Mouse (Mus musculus): ENCODE results near the gene Hmox2. TPM values are rescaled to one million over a fixed set of nuclear protein-coding genes. Genes with fewer than 3 reads are reported as not detected.
"Not testable (repeated sequence)": the region's sequence is repeated elsewhere in the genome, so short reads cannot be mapped to it uniquely, and the experiment has no call there.

Hmox2 gene
- polyA plus RNA-seq, 1 experiment from 2014 or later = 81.0 TPM

DNA sequence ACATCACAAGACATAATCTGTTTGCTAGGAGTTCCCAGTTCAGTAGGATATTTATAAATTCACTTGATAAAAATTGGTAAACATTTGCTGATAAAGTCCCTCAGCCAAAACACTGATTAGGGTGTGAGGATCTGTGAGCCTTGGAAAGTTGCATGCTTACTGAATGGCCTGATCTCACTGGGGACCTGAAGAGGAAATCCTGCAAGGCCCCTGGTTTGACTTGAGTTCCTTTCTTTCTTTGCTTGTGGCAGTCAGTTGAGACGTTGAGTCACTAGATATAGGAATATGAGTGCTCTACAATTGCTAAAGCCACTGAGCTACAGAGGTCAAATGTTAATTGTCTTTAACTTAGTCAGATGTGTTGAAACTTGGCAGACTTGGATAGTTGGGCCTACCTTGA, 1.8 kb downstream of the Hmox2 start:
- H3K9me3 ChIP-seq = no peaks in the 10 kb centered on the region
- no peak for ATAC-seq (ENCODE audit: low FRiP score, low read depth)

DNA sequence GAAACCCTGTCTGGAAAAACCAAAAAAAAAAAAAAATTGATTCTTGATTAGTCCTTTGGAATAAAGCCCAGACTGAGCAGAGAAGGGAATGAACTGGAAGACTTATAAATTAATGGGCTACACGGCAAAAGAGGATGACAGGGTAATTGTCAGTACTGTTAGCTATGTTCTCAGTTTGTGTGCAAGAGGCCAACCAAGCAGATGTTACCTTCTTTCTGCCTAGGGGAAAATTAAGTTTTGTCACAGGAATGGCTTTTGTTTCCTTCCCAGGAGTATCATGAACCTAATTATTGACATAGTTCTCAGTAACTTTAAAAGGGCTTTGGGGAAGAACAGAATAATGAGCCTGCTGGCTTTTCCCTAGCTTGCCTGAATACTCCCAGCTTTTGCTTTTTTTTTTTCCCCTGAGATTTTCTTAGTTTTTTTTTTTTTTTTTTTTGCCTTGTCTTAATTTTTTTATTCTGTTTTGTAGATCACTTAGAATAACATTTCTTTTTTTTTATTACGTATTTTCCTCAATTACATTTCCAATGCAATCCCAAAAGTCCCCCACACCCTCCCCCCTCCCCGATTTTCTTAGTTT, 4.7 kb downstream of the Hmox2 start:
- no peaks in the 10 kb centered on the region for H3K36me3 ChIP-seq
- H3K9me3 ChIP-seq = no peaks in the 10 kb centered on the region
- 90% methylated on average over 3 of the region's 3 CpGs for WGBS
- no peak overlapping the region for H3K4me3 ChIP-seq
- H3K27me3 ChIP-seq = no peaks in the 10 kb centered on the region
- H3K4me2 ChIP-seq (replicated peaks) = no peak overlapping the region
- H3K9ac ChIP-seq (replicated peaks) = no peak overlapping the region
- peaks cover 9% of the 10 kb centered on the region; the same call in 1 of the 2 replicates for H3K4me1 ChIP-seq
- no peak for ATAC-seq (ENCODE audit: low FRiP score, low read depth)
- H3K27ac ChIP-seq (replicated peaks) = no peak overlapping the region

More for the DNA sequence above, 1.8 kb downstream of the Hmox2 start:
- Histone ChIP-seq H3K36me3 (no peaks in the 10 kb centered on the region), H3K4me2 (replicated peaks) (no peak overlapping the region), H3K27ac (replicated peaks) (no peak overlapping the region), H3K9ac (replicated peaks) (no peak overlapping the region), H3K27me3 (no peaks in the 10 kb centered on the region), H3K4me1 (peaks cover 9% of the 10 kb centered on the region; the same call in 1 of the 2 replicates), H3K4me3 (no peak overlapping the region)
- WGBS = 75% methylated on average over 1 of the region's 1 CpGs

DNA sequence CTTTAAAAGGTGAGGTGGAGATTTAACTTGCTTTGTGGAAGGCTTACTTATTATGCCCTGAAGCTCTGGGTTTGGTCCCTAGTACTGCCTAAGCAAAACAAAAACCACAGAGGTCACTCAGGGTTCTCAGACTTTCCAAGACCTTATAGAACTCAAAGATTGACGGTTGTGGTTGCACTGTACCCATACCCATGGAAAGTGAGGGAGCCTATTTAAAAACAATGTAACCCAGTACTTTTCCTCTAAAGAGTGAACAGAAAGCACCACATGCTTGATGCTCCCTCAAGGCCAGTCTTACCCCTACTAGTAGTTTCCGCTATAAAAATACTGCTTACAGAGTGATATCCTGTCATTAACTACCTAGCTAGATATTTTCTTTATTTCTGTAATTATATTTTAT, 10.1 kb downstream of the Hmox2 start:
- H3K9ac ChIP-seq (replicated peaks) = no peak overlapping the region
- H3K27ac ChIP-seq (replicated peaks) = no peak overlapping the region
- no peaks in the 10 kb centered on the region for H3K27me3 ChIP-seq
- H3K4me1 ChIP-seq = no peaks in the 10 kb centered on the region
- H3K4me2 ChIP-seq (replicated peaks) = no peak overlapping the region
- H3K36me3 ChIP-seq = no peaks in the 10 kb centered on the region
- 89% methylated on average over 2 of the region's 2 CpGs for WGBS
- ATAC-seq (ENCODE audit: low FRiP score, low read depth) = no peak
- no peaks in the 10 kb centered on the region for H3K9me3 ChIP-seq
- H3K4me3 ChIP-seq = no peak overlapping the region

DNA sequence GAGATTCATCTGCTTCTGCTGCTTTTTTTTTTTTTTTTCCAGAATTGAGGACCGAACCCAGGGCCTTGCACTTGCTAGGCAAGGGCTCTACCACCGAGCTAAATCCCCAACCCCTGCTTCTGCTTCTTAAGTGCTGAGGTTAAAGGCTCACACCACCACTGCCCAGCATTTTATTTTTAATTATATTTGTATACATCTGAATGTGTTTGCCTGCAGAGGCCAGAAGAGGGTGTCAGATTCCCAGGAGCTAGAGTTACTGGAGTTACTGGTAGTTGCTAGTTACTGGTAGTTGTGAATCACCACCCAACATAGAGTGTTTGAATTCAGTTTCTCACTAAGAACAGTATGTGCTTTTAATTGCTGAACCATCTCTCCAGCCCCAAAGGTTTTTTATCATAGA, 13.8 kb downstream of the Hmox2 start:
- Histone ChIP-seq H3K9me3 (no peaks in the 10 kb centered on the region), H3K4me3 (no peak overlapping the region), H3K4me1 (no peaks in the 10 kb centered on the region), H3K9ac (replicated peaks) (no peak overlapping the region), H3K27me3 (no peaks in the 10 kb centered on the region), H3K36me3 (0 out of 2 replicates have a peak, but pooled peaks cover 6% of the 10 kb centered on the region), H3K27ac (replicated peaks) (no peak overlapping the region), H3K4me2 (replicated peaks) (no peak overlapping the region)
- no peak for ATAC-seq (ENCODE audit: low FRiP score, low read depth)
- 83% methylated on average over 2 of the region's 2 CpGs for WGBS

DNA sequence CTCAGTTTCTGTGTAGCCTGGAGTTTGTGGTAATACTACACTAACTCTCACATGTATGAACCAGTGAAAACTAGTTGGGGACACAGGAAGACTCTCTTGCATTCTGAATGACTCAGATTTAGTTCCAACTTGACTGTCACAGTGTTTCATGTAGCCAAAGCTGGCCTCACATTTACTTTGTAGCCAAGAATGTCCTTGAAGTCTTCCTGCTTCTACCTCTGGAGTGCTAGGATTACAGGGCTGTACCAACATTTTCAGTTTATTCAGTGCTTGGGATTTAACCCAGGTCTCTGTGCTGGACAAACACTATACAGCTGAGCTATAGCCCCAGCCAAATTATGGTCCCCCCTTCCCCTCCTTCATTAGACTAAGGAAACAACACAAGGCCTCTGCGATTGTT, 16.0 kb downstream of the Hmox2 start:
- Histone ChIP-seq H3K36me3 (0 out of 2 replicates have a peak, but pooled peaks cover 6% of the 10 kb centered on the region), H3K4me3 (no peak overlapping the region), H3K27ac (replicated peaks) (no peak overlapping the region), H3K9ac (replicated peaks) (no peak overlapping the region), H3K4me2 (replicated peaks) (no peak overlapping the region), H3K27me3 (no peaks in the 10 kb centered on the region), H3K4me1 (no peaks in the 10 kb centered on the region), H3K9me3 (no peaks in the 10 kb centered on the region)
- no peak for ATAC-seq (ENCODE audit: low FRiP score, low read depth)
- WGBS = 97% methylated on average over 1 of the region's 1 CpGs

DNA sequence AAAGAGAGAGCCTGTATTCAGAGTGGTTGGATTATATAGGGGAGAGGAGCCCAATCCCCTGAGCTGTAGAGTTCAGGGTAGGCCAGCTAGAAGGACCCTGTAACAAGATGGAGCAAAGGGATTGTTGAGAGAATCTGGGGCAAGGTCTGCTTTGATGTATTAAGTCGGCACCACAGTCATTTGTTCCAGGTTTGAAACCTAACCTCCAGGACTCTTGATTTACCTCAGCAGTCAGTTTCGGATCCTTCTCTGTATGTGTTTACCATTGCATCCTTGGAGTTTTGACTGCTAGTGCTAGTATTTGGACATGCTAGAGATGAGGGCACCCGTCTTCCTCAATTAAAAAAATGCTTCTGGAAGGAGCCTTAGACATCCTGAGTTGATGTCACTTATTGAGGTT, 26.0 kb downstream of the Hmox2 start:
- H3K4me3 ChIP-seq = no peak overlapping the region
- H3K4me1 ChIP-seq = no peaks in the 10 kb centered on the region
- no peak for ATAC-seq (ENCODE audit: low FRiP score, low read depth)
- no peaks in the 10 kb centered on the region for H3K9me3 ChIP-seq
- no peak overlapping the region for H3K9ac ChIP-seq (replicated peaks)
- H3K4me2 ChIP-seq (replicated peaks) = no peak overlapping the region
- H3K36me3 ChIP-seq = no peaks in the 10 kb centered on the region
- no peak overlapping the region for H3K27ac ChIP-seq (replicated peaks)
- no peaks in the 10 kb centered on the region for H3K27me3 ChIP-seq
- WGBS = 98% methylated on average over 3 of the region's 3 CpGs

DNA sequence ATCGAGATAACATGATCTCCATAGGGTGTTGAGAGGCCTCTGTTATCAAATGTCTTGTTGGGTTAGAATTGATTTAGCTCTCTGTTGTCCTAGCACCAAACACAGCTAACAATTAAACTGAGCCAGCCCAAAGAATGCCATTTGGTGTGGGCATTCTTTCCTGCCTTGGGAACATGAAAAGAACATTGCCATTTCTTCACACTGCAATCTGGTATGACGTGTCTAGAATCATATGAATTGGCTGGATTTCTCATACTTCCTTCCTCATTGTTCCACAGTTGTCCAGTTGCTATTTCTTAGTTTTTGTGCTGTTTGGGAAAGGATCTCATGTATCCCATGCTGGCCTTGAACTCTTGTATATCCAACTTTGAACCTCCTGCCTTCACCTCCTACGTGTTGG, 27.9 kb downstream of the Hmox2 start:
- Histone ChIP-seq H3K27ac (replicated peaks) (no peak overlapping the region), H3K9ac (replicated peaks) (no peak overlapping the region), H3K4me1 (no peaks in the 10 kb centered on the region), H3K4me2 (replicated peaks) (no peak overlapping the region), H3K36me3 (no peaks in the 10 kb centered on the region), H3K4me3 (no peak overlapping the region), H3K9me3 (no peaks in the 10 kb centered on the region), H3K27me3 (no peaks in the 10 kb centered on the region)
- no peak for ATAC-seq (ENCODE audit: low FRiP score, low read depth)
- 93% methylated on average over 3 of the region's 3 CpGs for WGBS

DNA sequence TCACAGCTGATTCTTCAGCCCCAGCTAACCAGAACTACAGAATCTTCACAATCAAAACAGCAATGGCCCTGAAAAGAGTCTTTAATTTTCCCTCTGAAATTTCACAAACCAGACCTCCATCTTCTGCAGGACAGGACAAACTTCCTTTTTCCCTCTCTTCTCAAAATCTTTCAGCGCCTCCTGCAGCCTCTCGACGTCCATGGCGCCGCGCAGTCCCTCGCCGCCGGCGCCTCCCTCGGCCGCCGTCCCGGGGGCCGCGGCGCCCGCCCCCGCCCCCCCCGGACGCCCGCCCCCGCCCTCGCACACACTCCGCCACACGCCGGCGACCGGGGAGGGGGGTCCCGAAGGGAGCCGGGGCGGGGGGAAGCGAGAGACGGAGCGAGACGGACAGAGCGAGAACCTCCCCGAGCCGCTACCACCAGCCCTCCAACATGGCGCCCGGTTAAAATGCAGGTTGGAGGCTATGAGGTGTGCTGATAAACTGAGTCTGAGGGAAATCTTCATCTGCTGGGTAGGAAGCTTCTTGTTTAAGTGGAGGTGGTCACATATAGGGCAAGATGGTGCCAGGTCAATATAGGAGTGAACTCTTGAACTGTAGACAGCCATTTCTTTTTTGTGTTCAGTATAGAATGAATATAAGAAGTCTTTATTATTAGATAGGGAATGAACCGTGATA, 30.6 kb downstream of the Hmox2 start:
- not testable (repeated sequence) for H3K36me3 ChIP-seq, H3K4me1 ChIP-seq, H3K9me3 ChIP-seq, H3K27me3 ChIP-seq
- peak overlapping the region; percentile 51; the same call in 1 of the 2 replicates for H3K9ac ChIP-seq (replicated peaks)
- WGBS = 5% methylated on average over 41 of the region's 42 CpGs
- ATAC-seq (ENCODE audit: low FRiP score, low read depth) = peak; percentile 83; the same call in 1 of the 2 replicates
- H3K27ac ChIP-seq (replicated peaks) = peak overlapping the region; percentile 56
- H3K4me2 ChIP-seq (replicated peaks) = peak overlapping the region; percentile 48
- peak overlapping the region; percentile 43 for H3K4me3 ChIP-seq

DNA sequence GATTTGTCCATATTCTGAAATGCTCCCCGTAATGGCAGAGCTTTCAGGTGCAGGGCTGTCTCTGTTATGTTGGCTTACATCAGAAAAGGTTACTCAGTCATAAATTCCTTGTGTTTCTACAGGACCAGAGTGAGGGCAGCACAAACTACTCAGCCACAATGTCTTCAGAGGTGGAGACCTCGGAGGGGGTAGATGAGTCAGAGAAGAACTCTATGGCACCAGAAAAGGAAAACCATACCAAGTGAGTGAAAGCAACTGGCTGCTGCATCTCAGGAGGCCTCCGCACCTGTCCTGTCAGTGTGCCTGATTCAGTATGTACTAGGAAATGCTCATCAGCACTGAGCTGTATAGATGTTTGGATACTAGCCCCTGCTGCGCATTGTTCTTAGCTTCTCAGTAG, 36.3 kb downstream of the Hmox2 start:
- no peak overlapping the region for H3K4me3 ChIP-seq
- H3K9me3 ChIP-seq = no peaks in the 10 kb centered on the region
- H3K27ac ChIP-seq (replicated peaks) = no peak overlapping the region
- H3K4me2 ChIP-seq (replicated peaks) = no peak overlapping the region
- no peak for ATAC-seq (ENCODE audit: low FRiP score, low read depth)
- peaks cover 35% of the 10 kb centered on the region for H3K36me3 ChIP-seq
- no peaks in the 10 kb centered on the region for H3K4me1 ChIP-seq
- WGBS = 94% methylated on average over 4 of the region's 4 CpGs
- 0 out of 2 replicates have a peak overlapping the region, but pooled peaks have one; percentile 5 for H3K9ac ChIP-seq (replicated peaks)
- H3K27me3 ChIP-seq = no peaks in the 10 kb centered on the region

DNA sequence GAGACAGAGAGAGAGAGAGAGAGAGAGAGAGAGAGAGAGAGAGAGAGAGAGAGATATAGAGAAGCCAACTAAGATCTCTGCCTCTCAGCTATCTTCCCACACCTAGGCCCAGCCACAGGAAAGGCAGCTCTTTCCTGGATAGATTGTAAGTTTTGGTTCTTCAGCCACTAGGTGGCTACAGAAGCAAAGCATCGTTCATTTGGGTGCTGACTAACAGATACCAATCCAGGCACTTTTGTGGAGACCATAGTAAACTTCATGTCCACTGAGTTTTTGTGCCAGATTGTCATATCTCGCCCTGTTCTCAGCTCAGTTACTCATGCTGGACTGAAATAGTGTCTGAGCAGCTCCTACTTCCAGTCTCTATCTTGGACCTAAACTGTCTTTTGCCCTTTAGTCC, 37.1 kb downstream of the Hmox2 start:
- no peaks in the 10 kb centered on the region for H3K4me1 ChIP-seq
- no peak overlapping the region for H3K4me3 ChIP-seq
- H3K9me3 ChIP-seq = no peaks in the 10 kb centered on the region
- H3K36me3 ChIP-seq = peaks cover 43% of the 10 kb centered on the region
- 51% methylated on average over 2 of the region's 2 CpGs for WGBS
- no peaks in the 10 kb centered on the region for H3K27me3 ChIP-seq
- no peak overlapping the region for H3K9ac ChIP-seq (replicated peaks)
- ATAC-seq (ENCODE audit: low FRiP score, low read depth) = no peak
- no peak overlapping the region for H3K27ac ChIP-seq (replicated peaks)
- no peak overlapping the region for H3K4me2 ChIP-seq (replicated peaks)

DNA sequence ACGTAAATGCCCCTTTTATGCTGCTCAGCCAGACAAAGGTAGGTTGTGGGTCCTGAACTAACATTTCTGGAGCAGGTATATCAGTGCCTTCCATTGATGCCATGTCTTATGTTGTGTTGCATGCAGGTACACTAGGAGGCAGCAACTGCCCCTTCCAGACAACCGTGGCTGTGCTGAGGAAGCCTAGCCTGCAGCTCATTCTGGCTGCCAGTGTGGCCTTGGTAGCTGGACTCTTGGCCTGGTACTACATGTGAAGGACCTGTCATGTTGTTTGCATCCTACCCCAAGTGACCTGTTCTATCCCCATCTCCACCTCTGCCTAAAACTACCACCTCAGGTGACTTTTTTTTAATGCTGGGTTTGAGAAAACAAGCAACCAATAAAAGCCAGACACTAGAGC, 39.7 kb downstream of the Hmox2 start:
- Histone ChIP-seq H3K4me1 (no peaks in the 10 kb centered on the region), H3K4me3 (no peak overlapping the region), H3K4me2 (replicated peaks) (no peak overlapping the region), H3K27me3 (no peaks in the 10 kb centered on the region), H3K9me3 (no peaks in the 10 kb centered on the region), H3K36me3 (peaks cover 68% of the 10 kb centered on the region), H3K9ac (replicated peaks) (no peak overlapping the region), H3K27ac (replicated peaks) (no peak overlapping the region)
- WGBS = 90% methylated on average over 2 of the region's 2 CpGs
- ATAC-seq (ENCODE audit: low FRiP score, low read depth) = no peak

DNA sequence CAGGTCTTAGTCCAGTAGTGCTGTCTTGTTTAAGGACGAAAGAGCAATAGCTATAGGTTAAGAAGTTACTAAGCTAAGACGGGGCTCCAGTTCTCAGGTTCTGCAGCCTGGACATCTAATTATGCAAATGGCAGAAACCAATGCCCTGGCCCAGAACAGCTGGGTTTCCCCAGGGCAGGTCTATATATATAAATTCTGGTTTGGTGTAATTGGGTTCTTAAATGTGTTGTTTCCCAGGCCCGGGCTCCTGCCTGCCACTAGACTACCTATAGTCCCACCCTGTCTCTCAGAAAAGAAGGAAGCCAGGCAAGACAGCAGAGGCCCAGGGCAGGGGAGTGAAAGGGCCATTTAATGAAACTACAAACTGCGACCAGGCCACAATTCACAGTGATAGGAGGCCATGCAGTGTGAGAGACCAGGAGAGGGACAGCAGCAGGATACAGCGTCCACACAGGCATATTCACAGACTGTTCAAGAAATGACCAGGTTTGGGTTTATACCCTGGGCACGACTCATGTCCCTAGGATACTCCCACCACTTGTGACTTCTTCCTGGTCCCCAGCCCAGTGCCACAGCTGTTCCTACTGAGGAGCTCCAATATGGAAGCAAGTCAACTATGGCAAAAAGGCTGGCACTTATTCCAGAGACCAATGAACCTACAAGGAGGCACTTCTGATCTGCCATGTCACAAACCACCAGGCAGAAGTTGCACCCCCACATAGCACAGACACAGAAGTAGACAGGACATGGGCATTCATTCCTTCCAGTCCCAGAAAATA, 41.0 kb downstream of the Hmox2 start:
- Histone ChIP-seq H3K4me3 (no peak overlapping the region), H3K9me3 (no peaks in the 10 kb centered on the region), H3K27ac (replicated peaks) (no peak overlapping the region), H3K9ac (replicated peaks) (no peak overlapping the region), H3K4me1 (no peaks in the 10 kb centered on the region), H3K36me3 (peaks cover 68% of the 10 kb centered on the region), H3K4me2 (replicated peaks) (no peak overlapping the region), H3K27me3 (no peaks in the 10 kb centered on the region)
- WGBS = 86% methylated on average over 6 of the region's 6 CpGs
- no peak for ATAC-seq (ENCODE audit: low FRiP score, low read depth)
